Mouse (Mus musculus) T-cell, adult 66 days (primary cell): ENCODE results near the gene Gm15097. TPM values are rescaled to one million over a fixed set of nuclear protein-coding genes. Genes with fewer than 3 reads are reported as not detected.

Experiments
- total RNA-seq, 2 experiments: library from RNA; stranded (reverse); gene quantifications; 3 replicates in 1 of 2; 4 replicates in 1 of 2; pipeline ENCODE4 v1.2.4; 2023

Gm15097 gene
- total RNA-seq: not detected

DNA sequence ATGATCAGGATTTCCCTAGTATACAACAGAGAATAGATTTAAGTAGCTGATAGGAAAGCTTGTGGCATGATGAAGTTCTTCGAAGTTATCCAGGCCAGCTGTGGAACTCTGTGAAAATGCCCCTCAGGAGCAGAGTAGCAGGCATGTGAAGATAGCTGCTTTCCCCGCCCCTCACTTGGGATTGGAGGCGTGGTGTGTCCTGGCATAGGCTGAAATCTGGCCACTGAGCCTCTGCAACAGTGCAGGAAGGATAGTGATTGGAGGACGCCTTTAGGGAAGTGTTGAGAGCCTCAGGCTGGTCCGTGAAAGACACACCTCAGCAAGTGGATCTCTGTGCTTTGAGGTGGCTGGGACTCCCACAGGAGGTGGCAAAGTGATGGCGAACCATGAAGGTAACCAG lies at the start of gene Gm15097:
TSS of gene Gm15097 (plus strand) at position 301 of the 400 bp plus-strand sequence.

Other genes with a start within 250 kb of the Gm15097 start
- not detected for gene Gm10439, start 189.9 kb upstream of the Gm15097 start, total RNA-seq
- gene Gm15091, start 157.2 kb downstream of the Gm15097 start, total RNA-seq: not detected